In the genomic region with DNA sequence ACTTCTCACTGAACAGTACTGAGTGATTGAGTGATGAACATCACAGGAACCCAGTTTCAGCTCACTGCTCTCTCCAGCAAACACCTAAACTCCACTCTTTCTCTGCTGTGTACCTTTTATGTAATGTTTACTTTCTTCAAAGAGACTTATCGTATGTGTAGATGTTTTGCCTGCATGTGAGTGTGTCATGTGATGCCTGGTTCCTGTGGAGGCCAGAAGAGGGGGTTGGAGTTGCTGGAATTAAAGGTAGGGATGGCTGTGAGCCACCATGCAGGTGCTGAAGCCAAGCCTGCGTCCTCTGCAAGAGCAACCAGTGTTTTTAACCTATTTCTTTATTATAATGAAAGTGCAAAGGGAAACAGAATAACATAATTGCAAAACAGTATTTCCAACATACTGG, we compare ENCODE assay signal across 17 mouse cellular contexts.
DNase-seq lines count a peak whose midpoint lies in the region; ATAC-seq and TF ChIP-seq lines count a peak whose summit lies in the region.
"Had no signal": no experiment of that assay in that cellular context is flagged by ENCODE, and none has a peak within 500 bp of the region (broad histone marks: within the 10 kb centered on the region; RNA-seq: fewer than 3 reads in every experiment).

No protein-coding gene starts in this region.

- TF ChIP-seq RAD21 in MEL (IDR thresholded peaks at IDR 0.05; ENCODE audit: low read depth, low read length), result no peak

- no peaks in the 10 kb centered on the region; the same call in 1 of the 2 replicates for H3K4me1 ChIP-seq in kidney, postnatal 0 days (replicated peaks; ENCODE audit: insufficient read depth, low read length)
- no peaks in the 10 kb centered on the region for H3K4me1 ChIP-seq in MEL (ENCODE audit: control insufficient read depth in 1 of 2, insufficient read depth in 2 of 2, low read length in 2 of 2)
- peaks cover 26% of the 10 kb centered on the region for H3K4me1 ChIP-seq in brown adipose tissue, adult 24 weeks (ENCODE audit: control insufficient read depth, insufficient read depth, insufficient read length, low read length)
- H3K4me1 ChIP-seq in forebrain, embryonic 14.5 days (ENCODE audit: control insufficient read depth, insufficient read depth, low read length), result peaks cover 2% of the 10 kb centered on the region; the same call in 1 of the 2 replicates
- no peaks in the 10 kb centered on the region for H3K4me1 ChIP-seq in forebrain, embryonic 13.5 days
- H3K4me1 ChIP-seq: embryonic facial prominence, embryonic 10.5 days; hindbrain, embryonic 13.5 days; limb, embryonic 12.5 days had no signal

- H3K9me3 ChIP-seq in kidney, postnatal 0 days (replicated peaks; ENCODE audit: low read length), result no peaks in the 10 kb centered on the region
- no peaks in the 10 kb centered on the region for H3K9me3 ChIP-seq in MEL (replicated peaks; ENCODE audit: insufficient read depth, low read length)
- H3K9me3 ChIP-seq in forebrain, embryonic 14.5 days (replicated peaks; ENCODE audit: control insufficient read depth, low read length), result no peaks in the 10 kb centered on the region
- no peaks in the 10 kb centered on the region for H3K9me3 ChIP-seq in forebrain, embryonic 13.5 days (replicated peaks)
- H3K9me3 ChIP-seq: embryonic facial prominence, embryonic 10.5 days; hindbrain, embryonic 13.5 days; limb, embryonic 12.5 days; megakaryocyte, embryonic 14.5 days had no signal

- no peak for TF ChIP-seq EP300 in MEL (IDR thresholded peaks at IDR 0.05; ENCODE audit: low read depth in 1 of 2, low read length in 2 of 2)

- H3K27ac ChIP-seq in kidney, postnatal 0 days, result no peak overlapping the region
- H3K27ac ChIP-seq in MEL (ENCODE audit: control insufficient read depth, low read depth, low read length), result no peak overlapping the region
- H3K27ac ChIP-seq in brown adipose tissue, adult 24 weeks (replicated peaks; ENCODE audit: low read depth, low read length), result peak overlapping the region; percentile 27; the same call in 1 of the 2 replicates
- H3K27ac ChIP-seq in forebrain, embryonic 14.5 days (ENCODE audit: low read depth, low read length), result no peak overlapping the region
- no peak overlapping the region for H3K27ac ChIP-seq in forebrain, embryonic 13.5 days
- H3K27ac ChIP-seq: embryonic facial prominence, embryonic 10.5 days; hindbrain, embryonic 13.5 days; limb, embryonic 12.5 days had no signal

- no peak overlapping the region for H3K4me2 ChIP-seq in kidney, postnatal 0 days (ENCODE audit: low read length)
- H3K4me2 ChIP-seq in forebrain, embryonic 14.5 days (ENCODE audit: low read length), result no peak overlapping the region
- no peak overlapping the region for H3K4me2 ChIP-seq in forebrain, embryonic 13.5 days
- H3K4me2 ChIP-seq: hindbrain, embryonic 13.5 days; limb, embryonic 12.5 days had no signal

- ATAC-seq in kidney, postnatal 0 days (replicated peaks; ENCODE audit: low FRiP score, low read depth), result no peak
- no peak for ATAC-seq in forebrain, embryonic 14.5 days
- ATAC-seq in forebrain, embryonic 13.5 days, result no peak
- ATAC-seq: forebrain, embryonic 16.5 days; intestine, postnatal 0 days; midbrain, embryonic 16.5 days had no signal

- no peaks in the 10 kb centered on the region for H3K79me2 ChIP-seq in MEL (ENCODE audit: control insufficient read depth, insufficient read depth, low read length, poor library complexity)

- no peak overlapping the region for H3K9ac ChIP-seq in kidney, postnatal 0 days (ENCODE audit: low read depth, low read length)
- H3K9ac ChIP-seq in MEL (ENCODE audit: control insufficient read depth, low read depth, low read length, poor library complexity, severe bottlenecking), result no peak overlapping the region
- H3K9ac ChIP-seq in forebrain, embryonic 14.5 days (ENCODE audit: low read length), result no peak overlapping the region
- no peak overlapping the region for H3K9ac ChIP-seq in forebrain, embryonic 13.5 days
- H3K9ac ChIP-seq: hindbrain, embryonic 13.5 days; limb, embryonic 12.5 days had no signal

- no peak for DNase-seq in kidney, postnatal 0 days (ENCODE audit: low spot score)
- DNase-seq in kidney, postnatal 4 days, result no peak
- no peak for DNase-seq in MEL (ENCODE audit: low read depth, low spot score)
- peak; percentile 15 for DNase-seq in heart, postnatal 4 days
- no peak for DNase-seq in forebrain, embryonic 14.5 days (ENCODE audit: low spot score)
- DNase-seq: cerebellum, adult 18-20 months; right cerebral cortex, adult 18-20 months; thymus, adult 2 months had no signal

- no peaks in the 10 kb centered on the region for H3K27me3 ChIP-seq in kidney, postnatal 0 days (ENCODE audit: insufficient read depth, low read length)
- H3K27me3 ChIP-seq in MEL (ENCODE audit: control insufficient read depth in 1 of 2, insufficient read depth in 2 of 2, low read length in 2 of 2), result no peaks in the 10 kb centered on the region
- H3K27me3 ChIP-seq in forebrain, embryonic 14.5 days (replicated peaks; ENCODE audit: control insufficient read depth, insufficient read depth, low read length), result no peaks in the 10 kb centered on the region
- no peaks in the 10 kb centered on the region for H3K27me3 ChIP-seq in forebrain, embryonic 13.5 days
- H3K27me3 ChIP-seq: hindbrain, embryonic 13.5 days; limb, embryonic 12.5 days; megakaryocyte, embryonic 14.5 days had no signal

- 85% methylated on average over 2 of the region's 2 CpGs for WGBS in kidney, postnatal 0 days
- WGBS in forebrain, embryonic 14.5 days, result 88% methylated on average over 2 of the region's 2 CpGs
- WGBS in forebrain, embryonic 13.5 days, result 85% methylated on average over 2 of the region's 2 CpGs

- H3K4me3 ChIP-seq in kidney, postnatal 0 days (replicated peaks; ENCODE audit: low read depth, low read length), result no peak overlapping the region
- H3K4me3 ChIP-seq in MEL (ENCODE audit: control insufficient read depth in 1 of 2, insufficient read depth in 1 of 2, low read depth in 2 of 2, low read length in 2 of 2), result no peak overlapping the region
- no peak overlapping the region for H3K4me3 ChIP-seq in brown adipose tissue, adult 24 weeks (ENCODE audit: insufficient read depth, low read depth, low read length)
- no peak overlapping the region for H3K4me3 ChIP-seq in forebrain, embryonic 14.5 days (ENCODE audit: low read depth, low read length)
- H3K4me3 ChIP-seq in forebrain, embryonic 13.5 days, result no peak overlapping the region
- H3K4me3 ChIP-seq: embryonic facial prominence, embryonic 10.5 days; hindbrain, embryonic 13.5 days; limb, embryonic 12.5 days; megakaryocyte, embryonic 14.5 days had no signal

- H3K36me3 ChIP-seq in kidney, postnatal 0 days (ENCODE audit: insufficient read depth, low read length), result peaks cover 6% of the 10 kb centered on the region; the same call in 1 of the 2 replicates
- H3K36me3 ChIP-seq in MEL (ENCODE audit: control insufficient read depth in 1 of 2, insufficient read depth in 2 of 2, low read length in 2 of 2), result no peaks in the 10 kb centered on the region; a peak in 1 of 4 replicates
- H3K36me3 ChIP-seq in forebrain, embryonic 14.5 days (ENCODE audit: control insufficient read depth, insufficient read depth, low read length), result peaks cover 25% of the 10 kb centered on the region
- H3K36me3 ChIP-seq in forebrain, embryonic 13.5 days (ENCODE audit: poor library complexity, severe bottlenecking), result peaks cover 37% of the 10 kb centered on the region

- no peak for TF ChIP-seq POLR2A in MEL (IDR thresholded peaks at IDR 0.05; ENCODE audit: control insufficient read depth in 1 of 2, insufficient read depth in 1 of 2, low read depth in 1 of 2, low read length in 2 of 2, poor library complexity in 1 of 2)

- TF ChIP-seq CTCF in kidney, postnatal 0 days (IDR thresholded peaks at IDR 0.05; ENCODE audit: low read depth), result 0 out of 2 replicates have a peak, but pooled peaks have one; percentile 11
- TF ChIP-seq CTCF in MEL (IDR thresholded peaks at IDR 0.05 in 2 of 3, conservative IDR thresholded peaks at IDR 0.05 in 1 of 3; ENCODE audit: control insufficient read depth in 1 of 3, insufficient read depth in 1 of 3, low read depth in 2 of 3, low read length in 3 of 3, poor library complexity in 1 of 3, severe bottlenecking in 1 of 3), result no peak

TF ChIP-seq in MEL, 35 proteins besides CTCF, POLR2A, EP300 and RAD21:
- TF ChIP-seq USF1 (IDR thresholded peaks at IDR 0.05; ENCODE audit: low read depth, low read length) (0 out of 2 replicates have a peak, but pooled peaks have one; percentile 42), ELF1 (IDR thresholded peaks at IDR 0.05; ENCODE audit: low read depth, low read length) (no peak)
